ENCODE assay signal across 1 mouse cellular context in the genomic region with DNA sequence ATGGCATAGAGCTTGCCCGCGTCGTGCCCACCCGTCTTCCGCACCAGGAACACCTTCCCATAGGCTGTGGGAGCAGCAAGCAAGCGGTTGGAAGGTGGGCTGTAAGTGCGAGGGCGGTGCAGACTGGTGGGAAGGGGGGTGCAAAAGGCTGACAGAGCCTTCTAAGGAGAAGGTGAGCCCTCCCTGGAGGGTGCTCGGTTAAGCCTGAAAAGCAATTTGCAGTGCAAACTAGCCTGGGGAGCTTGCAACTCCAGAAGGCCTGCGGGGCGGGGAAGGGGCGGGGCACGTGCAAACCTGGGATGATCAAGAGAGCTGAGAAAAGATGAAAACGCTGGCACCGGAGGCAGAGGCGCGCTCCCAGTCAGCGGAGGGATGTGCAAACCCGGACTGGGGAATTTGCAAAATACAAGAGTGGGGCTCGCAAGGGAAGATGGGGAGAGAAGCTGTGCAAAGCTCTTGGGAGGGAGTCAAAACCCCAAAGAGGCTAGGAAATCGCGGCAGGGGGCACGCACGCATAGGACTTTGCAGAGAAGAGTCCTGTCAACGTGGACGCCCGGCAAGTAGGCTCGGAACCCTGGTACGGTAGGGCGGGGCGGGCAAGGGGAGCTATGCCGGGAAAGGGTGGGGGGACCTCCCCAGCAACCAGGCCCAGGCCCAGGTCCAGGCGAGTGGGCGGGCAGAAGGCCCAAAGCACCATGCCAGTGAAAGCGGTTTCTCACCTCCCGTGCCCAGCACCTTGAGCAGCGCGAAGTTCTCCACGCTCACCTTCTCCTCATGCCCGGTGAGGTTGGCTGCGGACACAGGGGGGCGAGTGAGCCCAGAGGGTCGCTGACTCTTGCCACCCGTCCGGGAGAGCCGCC.
TF ChIP-seq lines count a peak whose summit lies in the region.

No protein-coding gene starts in this region.

TF ChIP-seq in MEL, 35 proteins besides CTCF, POLR2A, EP300 and RAD21 (continued from another document):
- TF ChIP-seq USF1 (IDR thresholded peaks at IDR 0.05; ENCODE audit: low read depth, low read length) = 0 out of 2 replicates have a peak, but pooled peaks have one; percentile 39
TF ChIP-seq in MEL: peak in this region for 2.
